ENCODE assay signal across 9 mouse cellular contexts in genomic region chr13:29769647-29770436, GRCm38 (mm10).
DNase-seq lines count a peak whose midpoint lies in the region; ATAC-seq and TF ChIP-seq lines count a peak whose summit lies in the region.
"Had no signal": no experiment of that assay in that cellular context is flagged by ENCODE, and none has a peak within 500 bp of the region (broad histone marks: within the 10 kb centered on the region; RNA-seq: fewer than 3 reads in every experiment).

No protein-coding gene starts in this region.

- no peak for TF ChIP-seq CTCF in kidney, adult 2 months (conservative IDR thresholded peaks at IDR 0.05; ENCODE audit: insufficient read depth, insufficient read length, low read depth, low read length)

- H3K36me3 ChIP-seq in neural tube, embryonic 11.5 days (ENCODE audit: control insufficient read depth, insufficient read depth, low read length), result no peaks in the 10 kb centered on the region
- H3K36me3 ChIP-seq in kidney, adult 2 months (ENCODE audit: control insufficient read depth, insufficient read depth, low read length), result no peaks in the 10 kb centered on the region
- H3K36me3 ChIP-seq in limb, embryonic 15.5 days, result no peaks in the 10 kb centered on the region

- no peaks in the 10 kb centered on the region for H3K27me3 ChIP-seq in neural tube, embryonic 11.5 days (ENCODE audit: control insufficient read depth, insufficient read depth, low read length)
- H3K27me3 ChIP-seq in kidney, adult 2 months (replicated peaks; ENCODE audit: control insufficient read depth, insufficient read depth, low read length), result no peaks in the 10 kb centered on the region
- no peaks in the 10 kb centered on the region for H3K27me3 ChIP-seq in limb, embryonic 15.5 days

- peak; percentile 75 for ATAC-seq in neural tube, embryonic 11.5 days (ENCODE audit: insufficient read depth, low FRiP score, low TSS enrichment)
- ATAC-seq in limb, embryonic 15.5 days (ENCODE audit: insufficient number of reproducible peaks, low FRiP score, low TSS enrichment, low read depth), result 0 out of 2 replicates have a peak, but pooled peaks have one; percentile 52
- ATAC-seq in neutrophil, adult 5-6 weeks (ENCODE audit: extremely low read depth, insufficient number of reproducible peaks, low FRiP score, poor library complexity, severe bottlenecking), result peak; percentile 33; the same call in 1 of the 2 replicates
- no peak for ATAC-seq in monocyte, adult 5-6 weeks (replicated peaks; ENCODE audit: insufficient number of reproducible peaks, low FRiP score, low TSS enrichment, poor library complexity, severe bottlenecking)

- peaks cover 43% of the 10 kb centered on the region for H3K4me1 ChIP-seq in neural tube, embryonic 11.5 days (ENCODE audit: control insufficient read depth, insufficient read depth, low read length)
- H3K4me1 ChIP-seq in kidney, adult 2 months (ENCODE audit: control insufficient read depth, insufficient read depth, low read length), result peaks cover 20% of the 10 kb centered on the region
- H3K4me1 ChIP-seq in limb, embryonic 15.5 days, result peaks cover 22% of the 10 kb centered on the region

- no peak for TF ChIP-seq POLR2A in kidney, adult 2 months (IDR thresholded peaks at IDR 0.05; ENCODE audit: low read depth, low read length)

- H3K27ac ChIP-seq in neural tube, embryonic 11.5 days (ENCODE audit: low read depth, low read length), result 0 out of 2 replicates have a peak overlapping the region, but pooled peaks have one; percentile 27
- H3K27ac ChIP-seq in kidney, adult 2 months (ENCODE audit: insufficient read depth, low read depth, low read length), result no peak overlapping the region; the same call in 1 of the 2 replicates
- peak overlapping the region; percentile 47; the same call in 1 of the 2 replicates for H3K27ac ChIP-seq in limb, embryonic 15.5 days
- H3K27ac ChIP-seq: macrophage had no signal

- no peak overlapping the region for H3K4me2 ChIP-seq in neural tube, embryonic 11.5 days (ENCODE audit: low read depth)
- H3K4me2 ChIP-seq in limb, embryonic 15.5 days, result peak overlapping the region; percentile 24; the same call in 1 of the 2 replicates

- DNase-seq in neural tube, embryonic 11.5 days (ENCODE audit: low spot score), result peak; percentile 57
- DNase-seq in neural tube, embryonic 10.5 days (ENCODE audit: extremely low spot score, low spot score), result no peak
- DNase-seq in adrenal gland, postnatal 25 days, result peak; percentile 18
- peak; percentile 21 for DNase-seq in heart, adult 8-10 months (ENCODE audit: low spot score)
- peak; percentile 85 for DNase-seq in kidney, adult 2 months

- WGBS in neural tube, embryonic 11.5 days, result 23% methylated on average over 12 of the region's 12 CpGs
- 21% methylated on average over 12 of the region's 12 CpGs for WGBS in kidney, adult 2 months
- 17% methylated on average over 12 of the region's 12 CpGs for WGBS in limb, embryonic 15.5 days

- H3K9me3 ChIP-seq in neural tube, embryonic 11.5 days (ENCODE audit: control insufficient read depth, low read length), result no peaks in the 10 kb centered on the region
- H3K9me3 ChIP-seq in limb, embryonic 15.5 days, result no peaks in the 10 kb centered on the region

- no peak overlapping the region for H3K4me3 ChIP-seq in neural tube, embryonic 11.5 days (ENCODE audit: low read depth, low read length)
- H3K4me3 ChIP-seq in kidney, adult 2 months (ENCODE audit: insufficient read depth, low read depth, low read length), result no peak overlapping the region
- H3K4me3 ChIP-seq in limb, embryonic 15.5 days, result no peak overlapping the region

- no peak overlapping the region for H3K9ac ChIP-seq in neural tube, embryonic 11.5 days (ENCODE audit: low read length)
- H3K9ac ChIP-seq in limb, embryonic 15.5 days, result no peak overlapping the region
